17 mouse cellular contexts compared by ENCODE assay signal in the genomic region with DNA sequence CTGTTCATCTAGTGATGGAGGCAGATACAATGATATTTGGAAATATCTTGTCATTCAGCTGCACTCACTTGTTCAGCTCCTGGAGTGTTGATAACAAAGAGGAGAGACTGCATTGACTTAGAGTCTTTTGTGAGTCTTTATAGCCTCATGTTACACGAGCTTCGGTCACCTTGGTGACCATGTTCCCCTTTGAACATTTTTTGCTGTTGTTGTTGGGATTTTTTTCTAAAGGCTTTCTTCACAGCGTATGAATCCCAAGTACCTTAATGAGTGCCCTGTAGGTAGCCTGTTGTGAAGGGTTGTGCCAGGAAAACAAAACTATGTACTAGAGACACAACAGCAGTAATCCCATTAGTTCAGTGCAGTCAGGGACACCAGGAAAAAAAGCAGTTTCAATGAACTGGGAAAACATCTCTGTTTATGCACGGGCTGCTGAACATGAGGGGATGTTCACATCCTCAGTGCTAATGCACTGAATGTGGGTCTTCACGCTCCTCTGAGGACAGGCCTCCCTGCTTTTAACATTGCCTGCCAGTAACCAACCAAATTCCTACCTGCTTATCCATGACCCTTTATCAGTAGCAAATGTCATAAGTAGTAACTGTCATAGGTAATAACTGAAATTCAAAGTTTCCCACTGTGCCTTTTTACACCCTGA.
DNase-seq lines count a peak whose midpoint lies in the region; ATAC-seq and TF ChIP-seq lines count a peak whose summit lies in the region.
"Had no signal": no experiment of that assay in that cellular context is flagged by ENCODE, and none has a peak within 500 bp of the region (broad histone marks: within the 10 kb centered on the region; RNA-seq: fewer than 3 reads in every experiment).

No protein-coding gene starts in this region.

- no peaks in the 10 kb centered on the region for H3K4me1 ChIP-seq in hindbrain, embryonic 11.5 days (replicated peaks; ENCODE audit: control insufficient read depth, insufficient read depth, low read length)
- peaks cover 3% of the 10 kb centered on the region; the same call in 1 of the 2 replicates for H3K4me1 ChIP-seq in hindbrain, embryonic 14.5 days (replicated peaks; ENCODE audit: control insufficient read depth, insufficient read depth, low read length)
- H3K4me1 ChIP-seq in forebrain, embryonic 11.5 days (replicated peaks; ENCODE audit: control insufficient read depth, insufficient read depth, low read length), result no peaks in the 10 kb centered on the region; the same call in 1 of the 2 replicates
- no peaks in the 10 kb centered on the region for H3K4me1 ChIP-seq in hindbrain, postnatal 0 days (ENCODE audit: insufficient read depth, low read length)
- H3K4me1 ChIP-seq: embryonic facial prominence, embryonic 12.5 days; heart, embryonic 12.5 days; intestine, embryonic 15.5 days; liver, embryonic 13.5 days had no signal

- H3K27me3 ChIP-seq in hindbrain, embryonic 11.5 days (ENCODE audit: control insufficient read depth, insufficient read depth, low read length), result no peaks in the 10 kb centered on the region
- no peaks in the 10 kb centered on the region for H3K27me3 ChIP-seq in hindbrain, embryonic 14.5 days (ENCODE audit: control insufficient read depth, insufficient read depth, low read length)
- H3K27me3 ChIP-seq in forebrain, embryonic 11.5 days (ENCODE audit: control insufficient read depth, insufficient read depth, low read length), result peaks cover 3% of the 10 kb centered on the region; the same call in 1 of the 2 replicates
- H3K27me3 ChIP-seq in hindbrain, postnatal 0 days (ENCODE audit: insufficient read depth, low read length), result no peaks in the 10 kb centered on the region
- H3K27me3 ChIP-seq: embryonic facial prominence, embryonic 12.5 days; heart, embryonic 12.5 days; intestine, embryonic 15.5 days; liver, embryonic 13.5 days had no signal

- H3K9ac ChIP-seq in hindbrain, embryonic 11.5 days (ENCODE audit: low read depth, low read length), result no peak overlapping the region
- H3K9ac ChIP-seq in hindbrain, embryonic 14.5 days, result no peak overlapping the region
- H3K9ac ChIP-seq in forebrain, embryonic 11.5 days (ENCODE audit: low read length), result no peak overlapping the region
- H3K9ac ChIP-seq in hindbrain, postnatal 0 days (replicated peaks; ENCODE audit: low read length), result no peak overlapping the region
- H3K9ac ChIP-seq: embryonic facial prominence, embryonic 12.5 days; heart, embryonic 12.5 days; intestine, embryonic 15.5 days; liver, embryonic 13.5 days had no signal

- peak; percentile 25 for DNase-seq in hindbrain, embryonic 11.5 days (ENCODE audit: low spot score)
- DNase-seq in hindbrain, embryonic 14.5 days (ENCODE audit: low spot score), result no peak
- DNase-seq in forebrain, embryonic 11.5 days (ENCODE audit: low spot score), result no peak
- peak; percentile 13 for DNase-seq in hindbrain, postnatal 0 days (ENCODE audit: low spot score)
- peak; percentile 35 for DNase-seq in retina, embryonic 14.5 days (ENCODE audit: low spot score)
- DNase-seq in layer of hippocampus, postnatal 25 days (ENCODE audit: extremely low spot score in 1 of 2, low spot score in 1 of 2), result no peak
- DNase-seq in adrenal gland, adult 2 months, result no peak
- no peak for DNase-seq in kidney, adult 9 months
- DNase-seq: adrenal gland, postnatal 14 days; cerebellum, adult 9-11 months; liver, embryonic 13.5 days; spleen, adult 18-20 months; thymus, adult 18-20 months had no signal

- ATAC-seq in hindbrain, embryonic 11.5 days (ENCODE audit: low FRiP score), result peak; percentile 74
- no peak for ATAC-seq in hindbrain, embryonic 14.5 days (ENCODE audit: low FRiP score)
- ATAC-seq in forebrain, embryonic 11.5 days (replicated peaks; ENCODE audit: low FRiP score), result peak; percentile 91
- ATAC-seq in hindbrain, postnatal 0 days, result no peak
- ATAC-seq: intestine, embryonic 15.5 days had no signal

- WGBS in hindbrain, embryonic 11.5 days, result 25% methylated on average over 5 of the region's 5 CpGs
- 12% methylated on average over 5 of the region's 5 CpGs for WGBS in hindbrain, embryonic 14.5 days
- 8% methylated on average over 5 of the region's 5 CpGs for WGBS in forebrain, embryonic 11.5 days
- WGBS in hindbrain, postnatal 0 days, result 19% methylated on average over 5 of the region's 5 CpGs

- H3K36me3 ChIP-seq in hindbrain, embryonic 11.5 days (ENCODE audit: control insufficient read depth, insufficient read depth, low read length), result no peaks in the 10 kb centered on the region
- no peaks in the 10 kb centered on the region for H3K36me3 ChIP-seq in hindbrain, embryonic 14.5 days (replicated peaks; ENCODE audit: control insufficient read depth, insufficient read depth)
- no peaks in the 10 kb centered on the region for H3K36me3 ChIP-seq in forebrain, embryonic 11.5 days (ENCODE audit: control insufficient read depth, insufficient read depth, low read length)
- H3K36me3 ChIP-seq in hindbrain, postnatal 0 days (ENCODE audit: insufficient read depth, low read length), result no peaks in the 10 kb centered on the region
- H3K36me3 ChIP-seq: embryonic facial prominence, embryonic 12.5 days; heart, embryonic 12.5 days; intestine, embryonic 15.5 days; liver, embryonic 13.5 days had no signal

- TF ChIP-seq CTCF in hindbrain, postnatal 0 days (IDR thresholded peaks at IDR 0.05; ENCODE audit: low read depth), result no peak

- no peak overlapping the region for H3K4me3 ChIP-seq in hindbrain, embryonic 11.5 days (ENCODE audit: low read depth, low read length)
- H3K4me3 ChIP-seq in hindbrain, embryonic 14.5 days (replicated peaks; ENCODE audit: low read length), result no peak overlapping the region
- H3K4me3 ChIP-seq in forebrain, embryonic 11.5 days (ENCODE audit: low read depth, low read length), result no peak overlapping the region
- no peak overlapping the region for H3K4me3 ChIP-seq in hindbrain, postnatal 0 days (ENCODE audit: low read length)
- H3K4me3 ChIP-seq: embryonic facial prominence, embryonic 12.5 days; heart, embryonic 12.5 days; intestine, embryonic 15.5 days; layer of hippocampus, adult 2 months; liver, embryonic 13.5 days had no signal

- no peaks in the 10 kb centered on the region for H3K9me3 ChIP-seq in hindbrain, embryonic 11.5 days (ENCODE audit: control insufficient read depth, low read length)
- no peaks in the 10 kb centered on the region for H3K9me3 ChIP-seq in hindbrain, embryonic 14.5 days (ENCODE audit: control insufficient read depth, low read length)
- H3K9me3 ChIP-seq in forebrain, embryonic 11.5 days (ENCODE audit: control insufficient read depth, low read length), result no peaks in the 10 kb centered on the region
- H3K9me3 ChIP-seq in hindbrain, postnatal 0 days (ENCODE audit: low read length), result no peaks in the 10 kb centered on the region
- H3K9me3 ChIP-seq: embryonic facial prominence, embryonic 12.5 days; heart, embryonic 12.5 days; intestine, embryonic 15.5 days; liver, embryonic 13.5 days had no signal

- no peak overlapping the region for H3K27ac ChIP-seq in hindbrain, embryonic 11.5 days (ENCODE audit: low read depth, low read length)
- no peak overlapping the region for H3K27ac ChIP-seq in hindbrain, embryonic 14.5 days
- no peak overlapping the region for H3K27ac ChIP-seq in forebrain, embryonic 11.5 days (ENCODE audit: low read depth, low read length)
- H3K27ac ChIP-seq in hindbrain, postnatal 0 days, result no peak overlapping the region
- H3K27ac ChIP-seq: embryonic facial prominence, embryonic 12.5 days; intestine, embryonic 15.5 days; layer of hippocampus, adult 2 months; liver, embryonic 13.5 days had no signal

- no peak overlapping the region for H3K4me2 ChIP-seq in hindbrain, embryonic 11.5 days (replicated peaks; ENCODE audit: low read depth, low read length)
- no peak overlapping the region for H3K4me2 ChIP-seq in hindbrain, embryonic 14.5 days (replicated peaks)
- H3K4me2 ChIP-seq in forebrain, embryonic 11.5 days (ENCODE audit: low read depth, low read length, severe bottlenecking), result no peak overlapping the region
- H3K4me2 ChIP-seq in hindbrain, postnatal 0 days (ENCODE audit: low read depth, low read length), result no peak overlapping the region
- H3K4me2 ChIP-seq: embryonic facial prominence, embryonic 12.5 days; heart, embryonic 12.5 days; intestine, embryonic 15.5 days; liver, embryonic 13.5 days had no signal

Comparison
In these comparisons a context has a peak if more than half of its experiments do, and no peak if none do; other contexts are left out.
1. ATAC-seq: peak in hindbrain, embryonic 11.5 days (single experiment) and forebrain, embryonic 11.5 days (single experiment); none in hindbrain, embryonic 14.5 days (single experiment) and hindbrain, postnatal 0 days (single experiment).
2. DNase-seq: peak in hindbrain, embryonic 11.5 days (single experiment), hindbrain, postnatal 0 days (single experiment) and retina, embryonic 14.5 days (single experiment); none in hindbrain, embryonic 14.5 days (single experiment), forebrain, embryonic 11.5 days (single experiment), layer of hippocampus, postnatal 25 days (0 of 2), adrenal gland, adult 2 months (single experiment) and kidney, adult 9 months (single experiment).